Mouse (Mus musculus): Measurements from ENCODE around the gene Cdkal1.

Gene Cdkal1

DNA sequence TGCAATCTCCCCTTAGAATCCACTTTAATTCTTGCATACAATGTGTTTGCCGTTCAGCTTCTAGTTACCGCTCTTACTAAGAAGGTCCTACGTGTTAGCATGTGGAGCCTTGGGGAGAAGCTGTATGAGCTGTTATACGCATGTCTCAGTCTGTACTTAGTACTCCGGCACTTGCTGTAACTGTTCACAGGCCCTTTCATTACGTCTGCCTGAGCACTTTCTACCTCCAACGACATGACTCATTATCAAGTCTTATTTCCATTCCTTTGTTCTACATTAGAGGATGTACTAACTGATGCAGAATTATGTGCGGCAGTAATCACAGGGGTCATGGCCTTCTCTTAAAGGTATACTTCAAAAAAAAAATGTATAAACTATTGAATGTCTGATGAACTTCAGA, 89.1 kb downstream of the Cdkal1 start:
- no peak for DNase-seq (ENCODE audit: low read depth, low spot score)

DNA sequence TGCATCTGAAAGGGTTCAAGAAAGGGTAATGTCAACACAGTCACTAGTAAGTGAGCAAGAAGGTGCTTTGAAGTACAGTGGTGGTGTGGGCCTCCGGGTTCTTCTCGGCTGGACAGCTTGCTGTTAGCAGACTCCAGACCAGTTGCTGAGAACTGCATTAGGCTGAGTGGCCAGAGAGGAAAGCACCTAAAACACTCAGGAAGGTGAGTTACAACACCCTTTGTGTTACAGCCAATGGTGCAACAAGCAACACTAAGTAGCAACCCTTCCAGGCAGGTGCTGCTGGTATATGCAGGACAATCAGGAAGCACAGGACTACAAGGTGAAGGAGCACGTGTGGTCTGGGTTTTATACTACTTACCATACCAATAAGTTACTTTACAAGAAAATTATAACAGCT, 90.2 kb downstream of the Cdkal1 start:
- DNase-seq (ENCODE audit: low read depth, low spot score), result no peak

DNA sequence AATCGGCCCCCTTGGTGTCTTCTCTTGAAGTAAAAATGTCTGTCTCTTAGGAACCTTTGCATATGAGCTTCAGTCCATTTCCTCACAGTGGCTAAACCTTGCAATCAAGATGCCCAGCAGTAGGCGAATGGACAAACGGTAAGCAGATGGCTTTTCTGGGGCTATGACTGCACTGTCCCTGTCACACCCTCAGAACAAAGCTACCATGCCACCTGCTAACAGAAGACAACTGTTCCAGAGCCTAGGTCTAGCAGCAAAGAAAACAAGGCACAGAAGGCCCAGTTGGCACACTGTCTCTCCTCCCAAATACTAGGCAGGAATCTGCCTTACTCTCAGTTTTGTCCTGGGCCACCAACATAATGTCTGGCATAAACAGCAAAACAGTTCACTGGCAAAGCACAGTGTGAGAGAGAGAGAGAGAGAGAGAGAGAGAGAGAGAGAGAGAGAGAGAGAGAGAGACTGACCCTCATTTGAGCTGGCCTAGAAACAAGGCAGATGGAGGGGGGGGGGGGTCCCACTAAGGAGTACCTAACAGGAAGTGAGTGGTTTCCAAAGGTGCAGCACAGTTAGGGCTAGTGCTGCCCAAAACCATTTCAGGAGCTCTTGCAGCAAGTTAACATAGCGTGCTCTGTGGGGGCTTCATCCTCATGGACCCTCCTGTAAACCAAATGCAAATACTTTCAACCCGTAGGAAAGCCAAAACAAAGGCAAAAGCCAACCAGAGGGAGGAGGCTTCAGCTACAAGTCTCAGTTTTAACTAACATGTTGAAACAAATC, 95.6 kb downstream of the Cdkal1 start:
- no peak for DNase-seq (ENCODE audit: low read depth, low spot score)

DNA sequence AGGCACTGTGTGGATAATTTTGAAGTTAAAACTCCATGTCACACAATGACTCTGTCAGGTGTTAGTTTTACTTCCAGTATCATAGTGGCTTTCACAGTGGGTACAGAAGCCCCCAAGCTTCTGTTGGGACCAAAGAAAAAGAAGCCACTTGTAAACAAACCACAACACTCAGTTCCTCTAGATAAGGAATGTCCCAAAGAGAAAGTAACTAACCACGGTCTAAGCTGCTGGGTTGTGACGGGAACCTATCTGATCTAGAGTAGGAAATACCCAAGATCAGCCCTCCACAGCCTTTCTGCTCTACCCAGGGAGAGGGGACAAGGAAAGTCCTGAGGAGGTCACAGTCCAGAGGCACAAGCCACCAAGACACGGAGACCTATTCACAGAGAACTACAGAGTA, 99.4 kb downstream of the Cdkal1 start:
- no peak for DNase-seq (ENCODE audit: low read depth, low spot score)

DNA sequence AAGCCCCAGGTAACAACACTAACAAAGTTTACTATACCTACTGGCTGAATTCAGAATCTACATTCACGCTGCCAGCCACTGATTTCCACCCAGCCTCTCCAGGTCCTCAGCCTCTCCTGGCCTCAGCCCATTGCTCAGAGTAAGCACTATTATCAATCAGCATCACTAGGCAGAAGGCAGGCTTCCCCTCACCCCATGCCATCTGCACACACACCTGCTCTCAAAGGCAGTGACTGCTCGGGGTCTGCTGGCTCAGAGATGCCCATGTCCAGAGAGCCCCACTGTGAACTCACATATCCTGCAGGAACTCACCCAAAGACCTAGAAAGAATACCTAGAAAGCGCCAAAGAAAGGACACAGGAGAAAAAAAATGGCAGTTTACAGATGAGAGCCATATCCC, 102.2 kb downstream of the Cdkal1 start:
- no peak for DNase-seq (ENCODE audit: low read depth, low spot score)

DNA sequence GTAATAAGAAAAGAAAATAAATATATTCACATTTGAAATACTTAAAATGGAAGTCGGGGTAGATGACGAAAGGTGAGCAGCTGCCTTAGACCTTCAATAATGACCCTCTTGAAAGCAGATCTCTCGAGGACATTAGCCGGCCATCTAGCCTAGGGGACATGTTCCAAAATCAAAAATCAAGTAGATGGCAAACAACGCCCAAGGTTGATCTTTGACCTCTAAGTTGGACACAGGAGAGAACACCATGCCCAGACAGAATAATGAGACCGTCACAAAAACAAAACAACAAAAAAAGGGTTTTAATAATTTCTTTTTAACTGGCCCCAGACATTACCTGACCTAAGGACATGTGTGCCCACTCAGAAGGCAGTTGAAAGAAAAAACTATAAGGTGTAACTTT, 103.4 kb downstream of the Cdkal1 start:
- no peak for DNase-seq (ENCODE audit: low read depth, low spot score)

DNA sequence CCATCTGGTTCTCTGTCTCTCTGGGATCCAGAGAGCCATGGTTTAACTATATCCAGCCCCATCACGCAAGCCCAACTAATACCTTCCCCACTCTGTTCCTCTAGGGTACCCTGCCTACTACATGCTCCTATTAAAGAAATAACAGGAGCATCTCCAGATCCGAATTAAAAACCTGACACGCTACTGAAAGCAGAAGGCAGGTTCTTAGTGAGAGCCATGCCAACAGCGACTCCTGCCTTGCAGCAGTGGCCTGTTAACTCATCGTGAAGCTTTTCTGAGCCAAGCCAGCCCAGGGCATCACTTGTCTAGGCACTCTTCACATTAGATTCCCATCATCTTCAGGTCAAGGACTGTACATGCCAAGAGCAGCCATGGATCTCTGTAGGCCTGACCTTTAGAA, 104.3 kb downstream of the Cdkal1 start:
- DNase-seq (ENCODE audit: low read depth, low spot score), result no peak

DNA sequence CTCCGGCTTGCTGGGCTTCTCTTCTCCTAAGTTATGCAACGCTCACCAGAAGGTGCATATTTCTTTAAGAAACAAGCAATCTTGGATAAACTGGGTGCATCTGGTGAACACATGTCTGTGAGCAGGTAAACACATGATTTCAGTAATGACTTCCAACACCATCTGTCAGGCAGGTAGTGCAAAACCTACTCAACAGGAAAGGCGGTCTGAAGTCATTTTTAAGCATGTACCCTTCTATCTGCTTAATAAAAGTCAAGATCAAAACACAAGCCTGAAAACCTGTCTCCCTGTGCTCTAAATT, 108.2 kb downstream of the Cdkal1 start:
- DNase-seq (ENCODE audit: low read depth, low spot score), result no peak

DNA sequence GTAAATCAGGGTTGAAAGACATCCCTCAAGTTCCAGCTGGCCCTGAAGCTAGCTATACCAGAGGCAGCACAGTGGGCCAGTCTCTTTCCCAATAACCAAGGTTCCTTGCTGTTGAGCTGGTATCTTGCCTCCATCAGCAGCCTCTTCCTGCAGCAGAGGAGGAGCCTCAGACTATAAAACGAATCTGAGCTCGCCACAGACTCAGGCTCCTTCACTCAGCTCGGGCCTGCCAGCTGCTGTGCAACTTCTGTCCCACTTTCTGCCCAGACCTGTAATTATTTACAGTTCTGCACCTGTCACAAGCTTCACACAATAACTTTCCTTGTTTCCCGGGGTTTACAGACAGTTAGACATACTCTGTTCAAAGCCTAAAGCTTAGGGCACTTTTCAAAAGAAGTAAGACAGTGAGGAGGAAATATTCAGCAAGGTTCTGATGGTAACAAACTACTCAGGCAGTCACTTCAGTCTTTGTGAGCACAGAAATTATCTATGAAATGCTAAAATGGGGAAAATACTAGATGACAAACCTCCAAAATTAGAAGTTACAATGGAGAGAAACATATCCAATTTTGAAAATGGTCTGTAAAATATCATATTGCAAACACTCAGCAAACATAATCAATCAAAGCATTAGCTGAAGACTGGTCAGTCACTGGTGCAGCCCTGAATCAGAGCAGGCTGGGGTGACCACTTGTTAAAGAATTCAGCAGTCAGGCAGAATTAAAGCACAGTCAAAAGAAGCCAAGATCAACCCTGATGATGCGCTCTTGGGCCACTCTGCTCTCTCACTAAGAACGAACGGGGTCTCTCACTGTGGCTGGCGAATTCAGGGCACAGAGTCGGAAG, 108.8 kb downstream of the Cdkal1 start:
- DNase-seq (ENCODE audit: low read depth, low spot score), result no peak

DNA sequence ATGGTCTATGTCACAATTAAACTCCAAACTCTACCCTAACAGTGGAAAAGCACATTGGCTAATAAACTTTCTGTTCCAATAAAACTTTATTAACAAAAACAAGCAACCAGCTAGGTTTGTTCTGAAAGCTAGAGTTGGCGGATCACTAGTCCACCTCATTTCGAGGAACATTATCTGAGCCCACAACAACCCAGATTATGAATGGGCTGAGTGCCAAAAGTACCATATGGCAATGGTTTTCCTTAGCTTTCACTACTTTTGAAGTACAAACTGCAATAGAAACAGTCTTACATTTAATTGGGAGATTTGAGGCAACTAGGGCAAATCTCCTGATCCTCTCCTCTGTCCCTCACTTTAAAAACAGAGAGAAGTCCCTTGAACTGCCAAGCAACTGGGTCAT, 110.4 kb downstream of the Cdkal1 start:
- DNase-seq (ENCODE audit: low read depth, low spot score), result no peak

DNA sequence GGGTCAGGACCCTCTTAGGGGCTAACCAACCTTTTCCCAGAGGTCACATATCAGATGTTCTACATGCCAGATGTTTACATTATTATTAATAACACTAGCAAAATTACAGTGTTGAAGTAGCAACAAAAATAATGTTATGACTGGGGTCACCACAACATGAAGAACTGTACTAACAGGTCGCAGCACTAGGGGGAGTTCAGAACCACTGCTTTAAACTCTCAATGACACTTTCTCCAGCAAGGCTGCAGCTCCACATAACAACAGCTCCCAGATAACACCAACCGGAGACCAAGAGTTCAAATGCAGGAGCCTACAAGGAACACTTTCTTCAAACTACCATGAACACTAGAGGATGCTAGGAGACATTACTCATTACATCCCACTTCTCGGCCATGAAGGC, 111.3 kb downstream of the Cdkal1 start:
- DNase-seq (ENCODE audit: low read depth, low spot score), result no peak

DNA sequence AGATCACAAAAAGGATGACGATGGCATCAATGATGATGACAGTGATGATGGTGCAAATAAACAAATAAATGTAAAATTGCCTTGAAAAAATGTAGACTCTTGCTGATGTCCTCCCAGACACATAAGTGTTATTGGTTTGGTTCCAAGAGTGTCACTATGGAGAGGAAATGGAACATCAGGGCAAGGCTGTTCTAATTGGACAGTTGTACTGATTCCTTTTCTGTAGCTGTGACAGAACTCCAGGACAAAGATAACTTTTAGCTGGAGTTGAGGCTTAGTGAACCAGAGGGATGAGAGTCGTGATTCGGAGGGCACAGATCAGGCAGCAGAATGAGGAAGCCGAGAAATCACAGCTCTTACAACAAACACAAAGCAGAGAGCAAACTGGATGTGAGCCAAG, 111.7 kb downstream of the Cdkal1 start:
- DNase-seq (ENCODE audit: low read depth, low spot score), result no peak

DNA sequence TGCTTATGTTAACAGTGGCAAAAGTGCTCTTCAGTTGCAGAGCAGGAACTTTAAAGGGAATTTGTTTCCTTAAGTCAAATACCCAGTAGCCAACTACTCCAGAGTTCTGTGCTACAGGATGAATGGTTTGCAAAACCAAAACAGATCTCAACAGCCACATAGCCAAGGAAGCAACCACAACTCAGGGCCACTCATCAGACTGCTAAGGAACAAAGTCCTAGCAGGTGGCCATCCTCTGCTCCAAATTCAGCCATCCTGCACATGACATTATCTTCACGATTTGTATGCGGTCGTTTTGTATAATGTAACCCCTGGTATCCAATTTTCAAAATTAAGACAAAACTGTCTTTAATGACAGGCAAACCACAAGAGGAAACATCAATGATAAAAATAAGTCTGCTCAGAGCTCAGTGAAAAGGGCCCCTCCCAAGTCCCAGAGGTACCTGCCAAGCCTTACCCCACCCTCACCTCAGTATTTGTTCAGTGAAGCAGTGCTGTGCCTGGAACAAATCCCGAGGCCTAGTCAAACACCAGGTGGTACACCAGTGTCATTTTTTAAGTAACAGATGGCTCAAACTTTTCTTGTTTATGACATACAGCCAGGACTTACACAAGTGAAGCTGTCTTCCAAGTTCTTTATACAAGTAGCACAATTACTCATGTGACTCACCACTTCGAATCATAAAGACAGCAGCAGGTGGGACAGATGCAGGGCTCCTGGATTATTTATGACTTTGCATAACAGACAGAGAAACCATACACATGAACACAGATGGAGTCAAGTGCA, 117.6 kb downstream of the Cdkal1 start:
- peak; percentile 42 for DNase-seq (ENCODE audit: low read depth, low spot score)

DNA sequence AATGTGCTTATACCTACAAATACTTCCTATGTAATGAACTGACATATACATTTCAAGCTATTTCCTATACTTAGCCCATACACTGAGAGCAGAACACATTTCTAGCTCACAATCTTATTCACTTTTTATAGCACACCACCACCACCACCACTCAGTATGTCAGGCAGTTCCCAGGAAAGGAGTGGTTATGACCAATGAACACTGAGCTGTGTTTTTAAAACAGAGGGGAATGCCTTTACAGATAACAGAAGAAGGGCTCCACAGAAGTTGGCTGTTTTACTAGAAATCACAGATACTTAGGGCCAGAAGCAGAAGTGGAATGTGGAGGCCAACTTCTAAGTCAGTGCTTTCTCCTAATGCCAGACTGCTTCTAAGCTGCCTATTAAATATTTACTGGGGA, 121.0 kb downstream of the Cdkal1 start:
- no peak for DNase-seq (ENCODE audit: low read depth, low spot score)

DNA sequence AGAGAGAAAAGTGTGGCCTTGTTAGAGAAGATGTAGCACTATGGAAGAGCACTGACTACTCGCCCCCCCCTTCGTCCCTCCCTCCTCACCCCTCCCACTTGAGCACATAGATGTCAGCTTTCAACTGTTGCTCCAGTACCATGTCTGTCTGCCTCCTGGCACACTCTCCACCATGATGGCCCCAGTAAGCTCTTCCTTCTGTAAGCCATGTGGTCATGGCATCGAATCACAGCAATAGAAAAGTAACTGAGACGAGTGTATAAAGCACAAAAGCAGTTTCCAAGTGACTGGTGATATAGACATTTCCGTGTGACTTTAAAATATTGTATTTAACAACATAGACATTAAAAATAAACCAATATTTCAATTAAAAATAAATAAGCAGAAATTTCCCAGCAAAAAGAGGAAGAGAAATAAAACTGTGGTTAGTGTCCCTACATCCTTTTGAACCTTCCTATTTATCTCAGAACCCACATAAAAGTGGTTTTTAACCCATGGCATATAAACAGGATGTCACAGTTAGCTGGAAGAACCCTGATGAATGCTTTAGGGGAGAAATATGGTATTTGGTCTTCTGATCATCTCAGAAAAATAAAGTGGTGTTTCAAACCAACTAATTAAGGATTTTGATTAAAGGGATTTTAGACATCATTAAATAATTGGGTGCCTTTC, 129.2 kb downstream of the Cdkal1 start:
- DNase-seq (ENCODE audit: low read depth, low spot score), result no peak

DNA sequence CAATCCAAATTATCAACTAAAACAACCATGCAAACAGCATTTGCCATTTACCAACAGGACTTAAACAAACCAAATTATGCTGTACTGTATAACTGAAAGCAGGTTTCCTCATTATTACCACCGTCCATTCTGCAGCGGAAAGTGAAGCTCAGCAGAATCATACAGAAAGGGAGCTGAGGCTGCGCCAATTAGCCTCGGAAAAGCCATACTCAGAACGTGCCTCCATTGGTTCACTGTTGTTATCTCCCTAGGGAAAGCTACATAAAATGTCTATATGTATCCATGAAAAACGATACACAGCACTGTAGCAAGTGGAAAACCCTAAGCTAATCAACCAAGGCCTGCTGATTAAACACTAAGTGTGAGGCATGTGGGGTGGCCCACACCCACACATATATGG, 130.6 kb downstream of the Cdkal1 start:
- no peak for DNase-seq (ENCODE audit: low read depth, low spot score)

DNA sequence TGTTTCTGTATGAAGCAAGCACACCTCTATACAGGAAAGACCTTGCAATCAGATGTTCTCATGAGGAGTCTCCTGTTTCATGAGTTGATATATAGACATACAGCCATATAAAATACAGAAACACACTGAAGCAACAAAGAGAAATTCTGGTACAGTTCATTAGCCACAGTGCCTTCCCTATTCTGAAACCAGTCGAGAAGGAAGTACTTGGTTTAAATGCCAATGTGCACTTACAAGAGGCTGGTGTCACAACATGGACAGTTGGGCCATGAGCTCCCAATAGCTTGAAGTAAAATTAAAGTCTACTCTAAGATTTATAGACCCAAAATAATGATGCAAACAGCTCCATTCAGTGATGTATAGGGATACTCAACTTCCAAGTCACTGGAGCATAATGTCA, 132.3 kb downstream of the Cdkal1 start:
- no peak for DNase-seq (ENCODE audit: low read depth, low spot score)

DNA sequence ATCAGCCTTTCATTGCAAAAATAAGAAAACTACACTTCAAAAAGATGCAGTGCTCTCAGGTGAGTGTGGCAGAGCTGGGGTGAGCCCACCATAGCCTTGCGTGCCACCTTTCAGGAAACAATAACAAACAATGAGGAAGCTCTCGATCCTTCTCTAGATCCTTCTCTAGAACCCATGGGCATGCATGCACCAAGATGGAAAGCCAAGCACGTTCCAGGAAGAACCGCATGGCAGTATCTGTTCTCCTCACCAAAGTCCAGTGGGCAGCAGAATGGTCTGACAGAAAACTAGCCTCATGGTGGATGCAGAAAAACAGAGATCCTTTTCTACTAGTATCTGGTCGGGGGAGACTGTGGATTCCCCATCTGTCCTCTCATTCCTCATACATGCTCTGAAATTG, 134.3 kb downstream of the Cdkal1 start:
- no peak for DNase-seq (ENCODE audit: low read depth, low spot score)

DNA sequence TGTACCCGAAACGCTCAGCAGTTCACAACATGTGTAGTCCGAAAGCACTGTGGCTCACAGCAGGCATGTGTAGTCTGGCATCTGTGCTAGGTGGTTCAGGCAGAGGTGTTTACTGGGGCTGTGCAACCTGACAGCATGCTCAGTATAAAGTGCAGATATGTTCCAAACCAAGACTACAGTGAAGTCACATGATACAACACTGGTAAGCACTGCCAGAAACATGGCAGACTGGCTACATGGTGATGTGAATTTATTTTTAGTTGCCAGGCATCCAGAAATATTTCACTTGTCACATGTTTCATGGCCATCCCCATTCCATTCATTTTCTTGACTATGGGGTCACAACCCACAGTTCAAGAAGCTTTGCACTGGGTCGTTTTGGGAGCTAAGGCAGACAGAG, 138.9 kb downstream of the Cdkal1 start:
- DNase-seq (ENCODE audit: low read depth, low spot score), result no peak

DNA sequence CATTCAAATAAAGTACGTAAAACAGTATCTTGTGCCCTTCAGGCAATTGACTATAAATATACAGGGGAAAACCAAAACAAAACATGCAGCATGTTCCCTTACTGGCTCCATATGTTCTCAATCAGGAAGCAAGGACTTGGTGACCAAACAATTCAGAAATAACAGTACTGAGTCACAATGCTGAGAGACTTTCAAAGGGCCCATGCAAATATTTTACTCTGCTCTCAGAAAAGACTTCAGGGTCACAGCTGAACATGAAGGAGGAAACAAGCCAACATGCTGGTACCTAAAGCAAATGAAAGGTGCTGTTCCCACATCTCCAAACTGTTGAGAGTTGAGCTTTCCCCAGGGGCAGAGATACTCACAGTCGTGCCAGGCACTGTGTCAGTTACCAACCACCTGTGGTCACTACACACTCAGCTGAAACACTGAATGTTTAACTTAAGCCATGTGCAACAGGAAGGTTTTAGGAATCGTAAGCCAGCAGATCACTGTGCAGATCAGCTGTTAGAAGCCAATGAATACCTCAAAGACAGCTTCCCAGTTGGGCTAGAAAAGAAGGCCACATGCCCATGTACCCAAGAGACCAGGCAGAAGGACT, 140.1 kb downstream of the Cdkal1 start:
- DNase-seq (ENCODE audit: low read depth, low spot score), result no peak

DNA sequence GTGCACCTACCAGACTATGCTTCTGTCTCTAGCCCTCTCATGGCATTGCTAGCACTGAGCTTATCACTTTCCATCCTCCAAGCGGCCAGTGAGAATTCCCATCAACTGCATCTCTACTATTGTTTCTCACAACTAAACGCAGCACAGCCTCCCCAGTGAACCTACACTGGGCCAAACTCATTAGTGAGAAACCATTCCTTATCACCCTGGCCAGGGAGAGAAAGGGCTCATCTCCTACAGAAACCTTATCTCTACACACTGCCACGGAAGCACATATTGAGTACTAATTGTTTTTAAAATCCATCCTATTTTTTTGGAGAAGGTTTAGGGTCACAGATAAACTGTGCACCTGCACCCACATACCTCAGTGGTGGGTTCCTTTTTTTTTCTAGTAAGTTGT, 147.9 kb downstream of the Cdkal1 start:
- no peak for DNase-seq (ENCODE audit: low read depth, low spot score)

DNA sequence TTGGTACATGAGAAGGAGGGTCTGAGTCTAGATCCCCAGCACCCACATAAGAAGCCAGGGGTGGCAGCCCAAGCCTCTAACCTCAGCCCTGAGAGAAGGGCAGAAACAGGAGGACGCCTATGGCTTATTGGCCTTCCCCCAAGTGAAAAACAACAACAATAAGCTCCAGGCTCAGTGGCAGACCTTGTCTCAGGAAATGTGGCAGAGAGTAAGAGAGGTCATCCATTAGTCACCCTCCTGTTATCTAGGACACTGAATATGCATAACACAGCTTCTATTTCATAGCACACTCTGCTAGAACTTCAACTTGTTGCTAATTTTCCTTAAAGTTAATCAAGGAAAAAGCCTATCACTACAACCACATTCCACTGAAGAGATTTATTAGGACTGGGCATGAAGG, 154.1 kb downstream of the Cdkal1 start:
- no peak for DNase-seq (ENCODE audit: low read depth, low spot score)

Measured in telencephalon, adult 2 months (tissue).